Comparison of ENCODE assay signal across 8 mouse cellular contexts in the genomic region with DNA sequence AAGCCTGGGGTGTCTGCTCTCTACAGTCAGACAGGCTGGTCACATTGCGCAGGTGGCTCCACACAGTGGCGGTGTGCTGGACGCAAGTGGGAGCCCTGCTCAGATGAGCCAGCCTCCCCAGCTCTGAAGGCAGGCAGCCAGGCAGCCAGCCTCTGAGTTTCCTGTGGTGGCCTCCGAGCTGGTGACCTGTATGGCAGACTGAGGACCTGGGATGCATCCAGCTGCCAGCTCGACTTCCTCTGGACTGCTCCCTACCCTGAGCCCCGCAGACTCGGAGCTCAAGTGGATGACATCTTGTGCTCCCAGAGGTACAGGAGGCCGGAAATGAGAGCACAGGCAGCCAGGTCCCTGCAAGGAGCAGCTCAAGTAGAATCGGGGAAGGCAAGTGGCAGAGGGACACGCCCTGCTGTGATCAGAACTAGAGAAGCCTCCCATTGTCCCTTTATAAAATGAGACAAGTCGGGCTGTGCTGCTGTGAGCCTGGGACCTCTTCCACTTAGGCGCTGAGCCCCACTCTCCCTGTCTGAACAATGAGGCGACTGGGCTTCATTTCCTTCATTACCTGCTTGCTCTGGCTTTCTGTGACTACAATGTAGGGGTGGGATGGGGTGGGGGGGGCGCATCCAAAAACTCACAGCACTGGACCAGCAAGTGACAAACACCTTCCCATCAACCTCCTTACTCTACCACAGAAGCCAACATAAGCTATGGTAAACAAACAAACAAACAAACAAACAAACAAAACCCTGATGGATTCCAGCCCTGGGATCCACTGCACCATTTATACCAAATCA. TPM values are rescaled to one million over a fixed set of nuclear protein-coding genes. Genes with fewer than 3 reads are reported as not detected.
A peak's percentile ranks its signal among the peaks of the same experiment; 100 is the strongest.
DNase-seq lines count a peak whose midpoint lies in the region; ATAC-seq lines count a peak whose summit lies in the region.
"Had no signal": no experiment of that assay in that cellular context is flagged by ENCODE, and none has a peak within 500 bp of the region (broad histone marks: within the 10 kb centered on the region; RNA-seq: fewer than 3 reads in every experiment).

No protein-coding gene starts in this region.

- 32% methylated on average over 14 of the region's 14 CpGs for WGBS in hindbrain, embryonic 14.5 days
- 35% methylated on average over 14 of the region's 14 CpGs for WGBS in lung, embryonic 15.5 days

- no peak overlapping the region for H3K9ac ChIP-seq in hindbrain, embryonic 14.5 days
- no peak overlapping the region for H3K9ac ChIP-seq in lung, embryonic 15.5 days
- H3K9ac ChIP-seq: liver, embryonic 15.5 days had no signal

- peaks cover 25% of the 10 kb centered on the region for H3K4me1 ChIP-seq in hindbrain, embryonic 14.5 days (replicated peaks; ENCODE audit: control insufficient read depth, insufficient read depth, low read length)
- peaks cover 54% of the 10 kb centered on the region for H3K4me1 ChIP-seq in lung, embryonic 15.5 days

- no peak overlapping the region for H3K27ac ChIP-seq in hindbrain, embryonic 14.5 days
- H3K27ac ChIP-seq in lung, embryonic 15.5 days: peak overlapping the region; percentile 82
- H3K27ac ChIP-seq: liver, embryonic 15.5 days had no signal

- no peaks in the 10 kb centered on the region for H3K36me3 ChIP-seq in hindbrain, embryonic 14.5 days (replicated peaks; ENCODE audit: control insufficient read depth, insufficient read depth)
- H3K36me3 ChIP-seq in lung, embryonic 15.5 days: no peaks in the 10 kb centered on the region
- H3K36me3 ChIP-seq: liver, embryonic 15.5 days had no signal

- H3K4me3 ChIP-seq in hindbrain, embryonic 14.5 days (replicated peaks; ENCODE audit: low read length): no peak overlapping the region
- H3K4me3 ChIP-seq in lung, embryonic 15.5 days: peak overlapping the region; percentile 13; the same call in 1 of the 2 replicates
- H3K4me3 ChIP-seq: liver, embryonic 15.5 days had no signal

- peak; percentile 54 for DNase-seq in right cerebral cortex, adult 18-20 months
- DNase-seq in right cerebral cortex, postnatal 10 days (ENCODE audit: low spot score in 2 of 2): no peak
- peak; percentile 62 to 67 for DNase-seq in cerebellum, postnatal 36 days
- no peak for DNase-seq in hindbrain, embryonic 14.5 days (ENCODE audit: low spot score)
- DNase-seq in thymus, postnatal 36 days: peak; percentile 57 to 69
- DNase-seq in right cerebral cortex, postnatal 4 days: no peak

- H3K9me3 ChIP-seq in hindbrain, embryonic 14.5 days (ENCODE audit: control insufficient read depth, low read length): no peaks in the 10 kb centered on the region
- H3K9me3 ChIP-seq in lung, embryonic 15.5 days: no peaks in the 10 kb centered on the region
- H3K9me3 ChIP-seq: liver, embryonic 15.5 days had no signal

- no peaks in the 10 kb centered on the region for H3K27me3 ChIP-seq in hindbrain, embryonic 14.5 days (ENCODE audit: control insufficient read depth, insufficient read depth, low read length)
- H3K27me3 ChIP-seq in lung, embryonic 15.5 days: no peaks in the 10 kb centered on the region
- H3K27me3 ChIP-seq: liver, embryonic 15.5 days had no signal

- H3K4me2 ChIP-seq in hindbrain, embryonic 14.5 days (replicated peaks): 0 out of 2 replicates have a peak overlapping the region, but pooled peaks have one; percentile 10
- peak overlapping the region; percentile 36 for H3K4me2 ChIP-seq in lung, embryonic 15.5 days
- H3K4me2 ChIP-seq: liver, embryonic 15.5 days had no signal

- ATAC-seq in hindbrain, embryonic 14.5 days (ENCODE audit: low FRiP score): peak; percentile 21; the same call in 1 of the 2 replicates
- ATAC-seq in lung, embryonic 15.5 days (ENCODE audit: borderline replicate concordance, extremely low read depth, low FRiP score, low TSS enrichment): peak; percentile 48

RNA-seq across cellular contexts. Expression of a gene that starts 16.5 kb away (rescaled TPM):
- polyA plus RNA-seq in hindbrain, embryonic 14.5 days (2014; fragmentation: Nextera tagmentation; extraction: Ambion mirVana): 1.8 and 2.5 TPM in 2 replicates
- 6.5 and 7.2 TPM in 2 replicates for polyA plus RNA-seq in lung, embryonic 15.5 days (2015; fragmentation: Nextera tagmentation; extraction: Ambion mirVana)

Comparison
In these comparisons a context has a peak if more than half of its experiments do, and no peak if none do; other contexts are left out.
1. DNase-seq: peak in right cerebral cortex, adult 18-20 months (single experiment), cerebellum, postnatal 36 days (2 of 2) and thymus, postnatal 36 days (2 of 2); none in right cerebral cortex, postnatal 10 days (0 of 2), hindbrain, embryonic 14.5 days (single experiment) and right cerebral cortex, postnatal 4 days (single experiment).